Mouse (Mus musculus) hindbrain, embryonic 14.5 days (tissue): ENCODE measurements around the gene Gli1. TPM values are rescaled to one million over a fixed set of nuclear protein-coding genes. Genes with fewer than 3 reads are reported as not detected.

ENCODE experiments used
- ATAC-seq: fragments of 200-750 bp; cut with Nextera tagmentation; 2 replicates; pipeline ENCODE4 v1.8.0; 2017; ENCODE audit warnings: moderate number of reproducible peaks, mild to moderate bottlenecking, moderate TSS enrichment, moderate library complexity; ENCODE audit not compliant: low FRiP score
- DNase-seq: peaks from one replicate; pipeline ENCODE4 v3.0.0-alpha.2; 2015; ENCODE audit warnings: low spot score
- H3K27ac ChIP-seq: fragments of 300-500 bp; sonication (generic); 2 replicates; pipeline ENCODE4 v1.5.1; 2014; ENCODE audit warnings: mild to moderate bottlenecking, moderate library complexity
- H3K27me3 ChIP-seq: fragments of 300-500 bp; sonication (generic); 2 replicates; pipeline ENCODE4 v1.6.1; 2014; ENCODE audit warnings: mild to moderate bottlenecking, low read length, mixed read lengths; ENCODE audit not compliant: control insufficient read depth, insufficient read depth
- H3K36me3 ChIP-seq: fragments of 300-500 bp; sonication (generic); replicated peaks from 2 replicates; pipeline ENCODE4 v1.6.1; 2014; ENCODE audit not compliant: control insufficient read depth, insufficient read depth
- H3K4me1 ChIP-seq: fragments of 300-500 bp; sonication (generic); replicated peaks from 2 replicates; pipeline ENCODE4 v1.6.1; 2014; ENCODE audit warnings: antibody characterized with exemption, low read length, mixed read lengths; ENCODE audit not compliant: control insufficient read depth, insufficient read depth
- H3K4me2 ChIP-seq: fragments of 300-500 bp; sonication (generic); replicated peaks from 2 replicates; pipeline ENCODE4 v1.6.1; 2014; ENCODE audit warnings: mild to moderate bottlenecking, moderate library complexity
- H3K4me3 ChIP-seq: fragments of 300-500 bp; sonication (generic); replicated peaks from 2 replicates; pipeline ENCODE4 v1.5.1; 2014; ENCODE audit warnings: mild to moderate bottlenecking, low read length
- H3K9ac ChIP-seq: fragments of 300-500 bp; sonication (generic); 2 replicates; pipeline ENCODE4 v1.6.1; 2014
- H3K9me3 ChIP-seq: fragments of 300-500 bp; sonication (generic); 2 replicates; pipeline ENCODE4 v1.6.1; 2016; ENCODE audit warnings: low read length; ENCODE audit not compliant: control insufficient read depth
- WGBS: fragments of 180-500 bp; shearing (Covaris S2); extraction: QIAGEN DNeasy Blood & Tissue Kit; methylation state at CpG from one replicate; pipeline ENCODE4 v1.1.7; 2014; 5-methylcytosine and 5-hydroxymethylcytosine counted together
- polyA plus RNA-seq: library from polyadenylated mRNA; unstranded; fragments of >200 nt; fragmentation: Nextera tagmentation; extraction: Ambion mirVana; gene quantifications from 2 replicates; pipeline ENCODE4 v1.2.1, GENCODE M21; 2014

Gli1 gene
- polyA plus RNA-seq, 1 experiment from 2014 or later, result 1.3 TPM

DNA sequence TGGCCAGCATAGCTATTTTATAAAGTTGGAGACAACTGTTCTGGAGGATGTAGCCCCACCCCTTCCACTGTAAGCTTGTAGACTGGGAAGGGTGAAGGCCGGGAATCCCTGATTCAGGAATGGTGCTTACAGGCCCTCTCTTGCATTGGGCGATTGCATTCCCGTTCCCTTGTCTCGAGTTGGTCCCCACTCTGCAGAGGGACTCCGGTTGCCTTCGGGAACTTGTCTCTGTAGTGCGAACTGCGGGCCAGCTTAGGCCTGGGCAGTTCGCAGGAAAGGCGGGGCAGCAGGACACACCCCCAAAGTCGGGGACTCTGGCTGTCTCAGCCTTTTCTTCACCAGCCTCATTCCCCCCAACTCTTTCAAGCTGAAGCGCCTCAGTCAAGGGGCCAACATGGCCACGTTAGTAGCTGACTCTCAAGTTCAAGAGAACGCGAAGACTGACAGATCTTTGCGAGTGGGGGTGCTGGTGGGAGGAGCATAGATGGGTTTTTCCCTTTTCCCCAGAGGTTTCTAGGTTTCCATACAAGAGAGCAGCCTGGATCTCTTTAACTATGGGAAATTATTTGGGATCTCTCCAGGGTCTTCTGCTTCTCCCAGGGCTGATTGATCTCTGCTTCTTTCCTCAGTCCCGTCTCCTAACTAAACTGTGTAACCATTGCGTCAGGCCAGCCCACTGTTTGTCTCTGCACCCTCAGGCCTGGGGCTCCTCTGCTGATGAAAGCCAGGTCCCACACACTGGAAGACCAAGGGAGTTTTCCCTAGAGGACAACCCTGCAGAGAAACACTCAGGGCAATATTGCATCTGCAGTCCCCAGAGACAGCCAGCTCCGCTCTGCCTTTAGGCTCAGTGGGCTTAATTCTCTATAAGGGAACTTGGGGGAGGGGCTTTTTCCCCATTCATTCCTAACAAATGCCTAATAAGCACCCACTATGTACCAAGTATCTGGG is 50.6 kb downstream of the Gli1 start:
- H3K9ac ChIP-seq, result peak overlapping the region; percentile 63
- H3K4me1 ChIP-seq, result peaks cover 44% of the 10 kb centered on the region
- H3K36me3 ChIP-seq, result peaks cover 41% of the 10 kb centered on the region
- peak; percentile 44 for ATAC-seq
- peak overlapping the region; percentile 92 for H3K4me2 ChIP-seq
- WGBS, result 2% methylated on average over 19 of the region's 19 CpGs
- peak overlapping the region; percentile 97 for H3K27ac ChIP-seq
- peak; percentile 34 for DNase-seq
- H3K27me3 ChIP-seq, result no peaks in the 10 kb centered on the region
- no peaks in the 10 kb centered on the region for H3K9me3 ChIP-seq
- H3K4me3 ChIP-seq, result peak overlapping the region; percentile 78

DNA sequence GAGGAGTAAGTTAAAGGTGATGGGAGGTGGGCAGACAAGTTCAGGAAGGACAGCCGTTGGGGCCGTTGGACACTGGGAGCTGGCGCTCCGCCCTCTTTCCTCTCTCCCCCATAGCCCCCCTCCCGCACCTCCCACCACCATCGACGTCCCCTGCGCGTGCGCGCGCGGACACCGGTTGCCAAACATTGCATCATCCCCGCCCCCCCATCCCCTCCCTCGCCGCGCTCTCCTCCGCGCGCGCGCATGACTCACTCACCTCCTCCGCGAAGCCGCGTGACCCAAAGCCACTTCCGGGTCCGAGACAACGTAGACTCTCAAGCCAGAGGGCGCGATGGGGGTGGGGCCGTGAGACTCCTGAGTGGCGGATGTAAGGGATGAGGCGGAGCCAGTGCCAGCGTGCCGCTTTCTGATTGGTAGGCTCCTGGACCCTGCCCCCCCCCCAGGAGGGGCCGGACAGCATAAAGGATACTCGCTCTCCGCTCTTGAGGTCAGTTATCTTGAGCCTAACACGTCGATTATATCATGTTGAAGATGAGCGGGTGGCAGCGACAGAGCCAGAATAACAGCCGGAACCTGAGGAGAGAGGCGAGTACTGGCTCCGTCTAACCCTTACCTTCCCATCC is 51.4 kb downstream of the Gli1 start:
- no peaks in the 10 kb centered on the region for H3K9me3 ChIP-seq
- peak overlapping the region; percentile 92 for H3K4me2 ChIP-seq
- peaks cover 41% of the 10 kb centered on the region for H3K36me3 ChIP-seq
- ATAC-seq (peak; percentile 93), DNase-seq (peak; percentile 98)
- under 1% methylated on average over 42 of the region's 47 CpGs for WGBS
- peak overlapping the region; percentile 78 for H3K4me3 ChIP-seq
- no peaks in the 10 kb centered on the region for H3K27me3 ChIP-seq
- H3K9ac ChIP-seq, result peak overlapping the region; percentile 83
- peak overlapping the region; percentile 97 for H3K27ac ChIP-seq
- peaks cover 46% of the 10 kb centered on the region for H3K4me1 ChIP-seq

- Histone ChIP-seq H3K27ac (peak overlapping the region; percentile 97), H3K36me3 (peaks cover 41% of the 10 kb centered on the region), H3K4me2 (peak overlapping the region; percentile 92), H3K4me1 (peaks cover 46% of the 10 kb centered on the region), H3K9me3 (no peaks in the 10 kb centered on the region), H3K4me3 (peak overlapping the region; percentile 78), H3K27me3 (no peaks in the 10 kb centered on the region), H3K9ac (peak overlapping the region; percentile 83)
- ATAC-seq (no peak), DNase-seq (peak; percentile 51)
- 2% methylated on average over 15 of the region's 15 CpGs for WGBS
These were observed 52.1 kb downstream of the Gli1 start for GRCm38 (mm10) chr10:127289573-127290191.

- H3K9me3 ChIP-seq, result no peaks in the 10 kb centered on the region
- H3K4me3 ChIP-seq, result peak within 1 kb of the TSS; percentile 78
- peaks cover 41% of the 10 kb centered on the region for H3K36me3 ChIP-seq
- peak within 1 kb of the TSS; percentile 92 for H3K4me2 ChIP-seq
- DNase-seq (peak; percentile 88), ATAC-seq (peak; percentile 7; the same call in 1 of the 2 replicates)
- H3K9ac ChIP-seq, result peak within 1 kb of the TSS; percentile 83
- WGBS, result 1% methylated on average over 21 of the region's 65 CpGs
- H3K27ac ChIP-seq, result peak within 1 kb of the TSS; percentile 97
- peaks cover 46% of the 10 kb centered on the region for H3K4me1 ChIP-seq
- no peaks in the 10 kb centered on the region for H3K27me3 ChIP-seq
These were observed 52.8 kb downstream of the Gli1 start, which contains the start of gene Mbd6 for GRCm38 (mm10) chr10:127288800-127289572. Gene Mbd6 (minus strand): TSS chr10:127289018.

GRCm38 (mm10) chr10:127288328-127288799 is 53.4 kb downstream of the Gli1 start:
- Histone ChIP-seq H3K9ac (peak overlapping the region; percentile 83), H3K4me1 (peaks cover 46% of the 10 kb centered on the region), H3K27me3 (no peaks in the 10 kb centered on the region), H3K9me3 (no peaks in the 10 kb centered on the region), H3K36me3 (peaks cover 42% of the 10 kb centered on the region), H3K4me3 (peak overlapping the region; percentile 78), H3K4me2 (peak overlapping the region; percentile 92), H3K27ac (peak overlapping the region; percentile 97)
- 0 out of 2 replicates have a peak, but pooled peaks have one; percentile 1 for ATAC-seq
- peak; percentile 33 for DNase-seq
- WGBS, result 0% methylated on average over 16 of the region's 28 CpGs

DNA sequence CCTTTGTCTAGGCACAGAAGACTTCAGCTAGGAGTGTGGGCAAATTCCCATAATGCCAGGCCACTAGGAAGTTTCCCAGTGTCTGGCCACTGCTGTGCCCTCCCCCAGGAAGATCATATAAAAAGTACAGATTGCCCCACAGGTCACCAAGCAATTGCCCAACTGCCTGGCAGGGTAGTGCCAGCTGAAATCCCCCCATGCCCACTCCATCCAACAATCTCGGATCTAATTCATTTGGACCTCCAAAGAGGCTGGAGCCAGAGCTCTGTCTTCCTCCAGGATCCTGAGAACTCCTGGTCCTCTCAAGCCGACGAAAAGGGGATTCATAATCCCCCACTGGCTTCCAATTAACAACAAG is 53.9 kb downstream of the Gli1 start:
- H3K27ac ChIP-seq, result peak overlapping the region; percentile 97
- DNase-seq, result no peak
- peaks cover 46% of the 10 kb centered on the region for H3K36me3 ChIP-seq
- peak overlapping the region; percentile 83 for H3K9ac ChIP-seq
- H3K4me2 ChIP-seq, result peak overlapping the region; percentile 92
- 0% methylated on average over 3 of the region's 3 CpGs for WGBS
- ATAC-seq, result no peak
- peaks cover 46% of the 10 kb centered on the region for H3K4me1 ChIP-seq
- peak overlapping the region; percentile 78 for H3K4me3 ChIP-seq
- H3K9me3 ChIP-seq, result no peaks in the 10 kb centered on the region
- no peaks in the 10 kb centered on the region for H3K27me3 ChIP-seq

DNA sequence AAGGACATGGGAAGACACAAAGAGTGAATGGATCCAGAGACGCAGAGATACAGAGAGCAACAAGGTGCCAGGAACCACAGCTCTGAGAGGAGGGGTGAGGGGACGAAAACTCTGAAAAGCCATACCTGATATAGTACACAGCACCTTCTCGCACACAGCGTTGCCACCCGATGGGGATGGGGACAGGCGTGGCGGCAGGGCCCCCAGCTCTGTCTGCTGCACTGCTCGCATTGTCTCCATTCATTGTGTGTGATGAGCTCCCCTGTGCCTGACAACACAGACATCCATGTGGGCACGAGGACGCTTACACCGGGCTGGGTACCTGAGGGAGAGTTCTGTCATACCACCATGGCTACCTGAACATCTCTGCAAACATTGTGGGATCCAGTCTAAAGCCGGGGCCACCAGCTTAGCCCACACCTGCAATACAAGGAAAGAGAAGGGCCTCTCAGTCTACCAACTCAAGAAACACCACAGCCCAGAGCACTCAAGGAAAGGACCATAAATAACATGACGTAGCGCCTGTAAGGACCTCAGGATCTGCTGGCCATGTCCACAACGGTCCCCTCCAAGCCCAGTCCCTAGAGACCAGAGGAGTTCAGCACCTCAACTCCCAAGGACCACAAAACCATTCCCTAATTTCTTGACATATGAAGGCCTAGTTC is 54.4 kb downstream of the Gli1 start:
- no peaks in the 10 kb centered on the region for H3K27me3 ChIP-seq
- no peaks in the 10 kb centered on the region for H3K9me3 ChIP-seq
- H3K36me3 ChIP-seq, result peaks cover 51% of the 10 kb centered on the region
- peak overlapping the region; percentile 97 for H3K27ac ChIP-seq
- peaks cover 44% of the 10 kb centered on the region for H3K4me1 ChIP-seq
- DNase-seq, result no peak
- ATAC-seq, result no peak
- peak overlapping the region; percentile 83 for H3K9ac ChIP-seq
- 57% methylated on average over 15 of the region's 15 CpGs for WGBS
- peak overlapping the region; percentile 92 for H3K4me2 ChIP-seq
- peak overlapping the region; percentile 78 for H3K4me3 ChIP-seq

- DNase-seq (no peak), ATAC-seq (no peak)
- peak overlapping the region; percentile 92 for H3K4me2 ChIP-seq
- no peaks in the 10 kb centered on the region for H3K27me3 ChIP-seq
- H3K9me3 ChIP-seq, result no peaks in the 10 kb centered on the region
- peak overlapping the region; percentile 83 for H3K9ac ChIP-seq
- 45% methylated on average over 7 of the region's 7 CpGs for WGBS
- H3K4me3 ChIP-seq, result peak overlapping the region; percentile 78
- H3K4me1 ChIP-seq, result peaks cover 37% of the 10 kb centered on the region
- peak overlapping the region; percentile 97; the same call in 1 of the 2 replicates for H3K27ac ChIP-seq
- peaks cover 58% of the 10 kb centered on the region for H3K36me3 ChIP-seq
These were observed 55.0 kb downstream of the Gli1 start for GRCm38 (mm10) chr10:127286730-127287129.
